Mouse (Mus musculus) adrenal gland, adult 2 months (tissue): ENCODE results near the gene Tmem106c. TPM values are rescaled to one million over a fixed set of nuclear protein-coding genes. Genes with fewer than 3 reads are reported as not detected.

Source experiments
- DNase-seq: peaks from one replicate; pipeline ENCODE4 v3.0.0; 2021
- long read RNA-seq: library from polyadenylated mRNA; stranded (forward); transcript quantifications from one replicate; pipeline ENCODE4 v2.0.0, GENCODE M21; 2021
- polyA plus RNA-seq: library from polyadenylated mRNA; depleted of rRNA; stranded (reverse); fragments of >200 nt; gene quantifications from 2 replicates; pipeline ENCODE4 v1.2.3, GENCODE M21; 2012; rRNA removed
- total RNA-seq, 2 experiments: library from RNA; stranded (reverse); gene quantifications; 2 replicates each; pipeline ENCODE4 v1.2.3; 2021

Tmem106c gene
- total RNA-seq (10 to 100 TPM; 51.5 to 54.2 TPM), polyA plus RNA-seq (44.4 and 45.4 TPM in 2 replicates)
- long read RNA-seq, transcript Tmem106c-202 (8 exons, 1,455 nt), result major isoform, 31 of 70 reads
- long read RNA-seq, transcript Tmem106c-201 (8 exons, 1,623 nt), result minor isoform, 24 of 70 reads
- long read RNA-seq, partial matches to known transcripts, result 1 of 70 reads
- long read RNA-seq, other reads (novel, unspliced or antisense), result 14 of 70 reads

DNA sequence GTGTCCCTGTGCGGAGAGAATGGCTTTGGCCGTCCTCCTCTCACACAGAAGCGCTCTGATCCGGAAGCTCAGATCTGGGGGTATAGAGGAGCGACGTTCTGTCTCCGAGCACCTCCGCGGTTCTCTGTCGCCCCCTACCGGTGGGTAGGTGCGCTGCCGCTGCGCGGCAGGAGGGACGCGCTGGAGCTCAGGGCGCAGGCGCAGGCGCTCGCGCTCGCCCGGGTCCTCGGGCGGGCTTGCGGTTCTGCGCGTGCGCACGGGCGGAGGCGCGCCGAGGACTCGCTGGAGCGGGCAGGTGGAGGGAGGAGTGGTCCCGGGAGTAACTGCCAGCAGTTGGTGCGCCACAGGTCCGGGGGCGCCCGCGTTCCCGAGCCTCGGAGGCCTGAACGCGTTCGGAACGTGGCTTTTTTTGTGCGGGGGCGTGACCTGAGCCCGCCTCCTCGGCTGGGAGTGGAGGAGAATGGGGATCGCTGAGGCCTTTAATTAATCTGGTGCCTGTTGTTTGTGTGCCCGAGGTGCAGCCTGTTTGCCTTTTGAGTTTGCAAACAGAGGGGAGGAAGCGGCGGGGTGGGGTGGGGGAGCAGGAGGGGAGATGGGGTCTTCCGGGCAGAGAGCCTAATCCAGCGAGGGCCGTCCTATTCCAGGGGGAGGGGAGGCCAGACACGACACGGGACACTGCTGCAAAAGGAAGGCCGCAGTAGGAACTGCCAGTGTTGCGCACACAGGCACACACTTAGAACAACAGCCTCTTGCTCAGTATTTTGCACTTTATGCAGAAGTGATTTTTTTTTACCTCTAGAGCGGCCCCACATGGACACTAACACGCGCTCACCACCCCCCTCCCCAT is at the start of gene Tmem106c:
Gene Tmem106c (plus strand): TSS at position 212 of the 847 bp plus-strand sequence.
- peak; percentile 95 for DNase-seq

DNA sequence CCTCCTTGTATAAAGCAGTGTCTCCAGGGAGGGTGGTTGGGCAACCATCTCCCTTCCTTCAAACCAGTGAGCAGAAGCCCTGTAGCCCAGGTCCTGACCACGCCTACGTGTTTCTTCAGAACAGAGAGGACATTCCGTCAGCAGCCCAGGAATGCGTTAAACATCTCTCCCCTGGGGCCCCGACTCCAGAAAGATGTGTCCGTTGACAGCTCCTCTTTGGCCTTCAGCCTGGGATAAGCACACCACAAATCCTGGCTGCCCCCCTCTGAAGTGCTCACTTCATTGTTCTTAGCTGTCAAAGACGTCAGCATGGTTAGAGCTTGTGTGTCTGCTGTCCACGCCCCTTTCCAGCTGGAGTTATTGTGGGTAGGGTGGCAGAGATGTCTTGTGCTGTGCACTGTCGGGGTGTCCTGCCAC is 49.7 kb upstream of the Tmem106c start:
- peak; percentile 44 for DNase-seq

GRCm38 (mm10) chr15:97917994-97918393 is 46.0 kb upstream of the Tmem106c start:
- DNase-seq, result no peak

GRCm38 (mm10) chr15:97919217-97919616 is 44.8 kb upstream of the Tmem106c start:
- DNase-seq, result no peak

DNA sequence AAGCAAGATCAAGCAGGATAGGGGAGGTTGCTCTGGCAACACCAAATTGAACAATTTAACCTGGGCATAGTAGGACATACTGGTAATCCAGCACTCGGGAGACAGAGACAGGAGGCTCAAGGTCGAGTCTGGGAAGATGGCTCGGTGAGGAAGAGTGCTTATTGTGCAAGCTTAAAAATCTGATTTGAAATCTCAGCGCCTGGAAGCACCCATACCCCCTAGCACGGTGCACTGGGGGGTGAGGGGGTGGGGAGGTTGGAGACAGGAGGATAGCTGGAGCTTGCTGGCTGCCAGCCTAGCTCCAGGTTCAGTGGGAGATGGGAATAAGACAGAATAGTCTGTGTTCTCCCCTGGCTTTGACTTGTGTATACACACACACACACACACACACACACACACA is 43.7 kb upstream of the Tmem106c start:
- no peak for DNase-seq

- DNase-seq, result no peak
These were observed 42.2 kb upstream of the Tmem106c start for GRCm38 (mm10) chr15:97921796-97922195.

DNA sequence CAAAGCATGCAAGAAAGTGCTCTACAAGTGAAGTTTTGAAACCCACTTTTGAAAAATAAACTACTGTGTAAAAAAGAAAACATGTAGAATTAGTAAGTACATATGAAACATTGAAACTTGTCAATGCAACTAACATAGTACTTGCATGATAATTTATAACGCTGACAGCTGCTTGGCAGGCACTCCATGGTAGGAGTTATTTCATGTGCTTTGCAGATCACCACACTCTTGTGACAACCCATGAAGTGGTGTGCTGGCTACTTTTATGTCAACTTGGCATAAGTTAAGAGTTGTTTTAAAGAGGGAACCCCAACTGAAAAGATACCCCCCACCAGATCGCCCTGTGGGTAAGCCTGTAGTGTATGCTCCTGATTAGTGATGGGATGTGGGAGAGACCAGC is 41.6 kb upstream of the Tmem106c start:
- DNase-seq, result no peak

GRCm38 (mm10) chr15:97927018-97927417 is 37.0 kb upstream of the Tmem106c start:
- DNase-seq, result no peak

GRCm38 (mm10) chr15:97927821-97928220 is 36.2 kb upstream of the Tmem106c start:
- DNase-seq, result no peak

DNA sequence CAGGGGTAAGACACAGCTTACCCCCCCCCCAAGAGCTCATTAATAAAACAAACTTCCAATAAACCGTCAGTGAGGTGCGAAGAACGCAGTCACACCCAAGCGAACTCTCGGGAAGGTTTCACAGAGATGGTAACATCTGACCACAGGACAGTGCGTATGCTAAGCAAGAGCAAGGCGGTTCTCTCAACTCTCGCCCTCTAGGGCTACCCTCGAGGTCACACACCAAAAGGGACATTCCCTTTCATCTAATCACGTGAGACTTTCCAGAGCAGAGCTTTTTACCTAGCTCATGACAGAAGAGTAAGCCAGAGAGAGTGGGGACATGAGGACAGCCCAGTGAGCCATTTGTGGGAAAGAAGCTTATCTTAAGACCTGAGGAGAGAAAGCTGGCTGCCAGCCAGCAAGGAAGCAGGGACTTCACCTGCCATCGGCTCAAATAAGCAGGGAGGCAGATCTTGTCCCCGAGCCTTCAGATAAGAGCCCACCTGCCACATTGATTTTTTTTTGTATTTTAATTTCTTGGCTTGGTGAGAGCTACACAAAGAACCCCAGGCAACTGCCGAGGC is 34.7 kb upstream of the Tmem106c start:
- no peak for DNase-seq

- no peak for DNase-seq
These were observed 31.6 kb upstream of the Tmem106c start for GRCm38 (mm10) chr15:97932441-97932840.

DNA sequence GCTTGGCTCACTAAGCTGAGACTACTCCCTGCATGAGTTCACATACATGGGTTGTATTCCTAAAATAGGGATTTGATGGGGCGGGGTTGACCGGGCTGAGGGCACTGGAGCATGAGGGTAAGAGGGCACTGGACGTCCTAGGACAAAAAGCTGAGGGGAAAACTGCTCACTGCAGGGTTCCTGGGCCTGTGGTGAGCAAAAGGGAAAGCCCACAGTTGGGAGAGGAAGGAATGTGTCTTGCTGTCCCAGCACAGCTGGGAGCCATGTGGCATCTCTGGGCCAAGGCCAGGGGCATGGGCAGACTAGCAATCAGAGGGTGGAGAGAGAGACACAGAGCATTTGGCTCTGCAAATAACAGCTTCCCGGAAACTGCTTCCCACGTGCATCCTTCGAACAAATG is 25.4 kb upstream of the Tmem106c start:
- DNase-seq, result no peak

- no peak for DNase-seq
These were observed 23.9 kb upstream of the Tmem106c start for GRCm38 (mm10) chr15:97940088-97940487.

DNA sequence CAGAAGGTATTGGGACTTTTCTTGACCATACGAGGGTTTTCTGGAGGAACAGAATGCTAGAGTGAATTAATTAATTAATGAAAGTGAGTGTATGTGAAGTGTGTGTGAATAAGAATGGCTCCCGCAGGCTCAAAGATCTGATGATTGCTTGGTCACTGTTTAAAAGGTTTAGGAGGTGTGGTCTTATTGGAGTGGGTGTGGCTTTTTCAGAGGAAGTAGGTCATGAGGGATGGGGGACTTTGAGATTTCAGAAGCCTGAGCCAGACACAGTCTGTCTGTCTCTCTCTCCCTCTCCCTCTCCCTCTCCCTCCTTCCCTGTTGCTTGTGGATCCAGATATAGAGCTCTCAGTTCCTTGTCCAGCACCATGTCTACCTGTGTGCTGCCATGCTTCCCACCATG is 22.7 kb upstream of the Tmem106c start:
- DNase-seq, result no peak

DNA sequence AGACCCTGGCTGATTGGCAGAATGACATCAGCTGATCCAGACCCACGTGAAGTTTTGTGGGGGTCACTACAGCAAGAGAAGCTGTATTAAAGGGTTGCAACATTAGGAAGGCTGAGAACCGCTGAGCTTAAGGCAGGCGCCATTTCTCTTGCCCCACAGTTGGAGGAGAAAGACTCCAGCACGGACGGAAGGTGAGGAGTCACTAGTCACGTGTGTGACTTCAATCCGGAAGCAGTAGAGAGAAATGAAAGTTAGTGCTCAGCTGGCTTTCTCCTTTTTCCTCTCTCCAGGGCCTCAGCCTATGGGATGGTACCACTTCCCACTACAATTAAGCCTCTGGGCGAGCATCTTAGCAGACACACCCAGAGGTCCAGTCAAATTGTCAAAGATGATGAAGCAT is 21.5 kb upstream of the Tmem106c start:
- DNase-seq, result no peak

DNA sequence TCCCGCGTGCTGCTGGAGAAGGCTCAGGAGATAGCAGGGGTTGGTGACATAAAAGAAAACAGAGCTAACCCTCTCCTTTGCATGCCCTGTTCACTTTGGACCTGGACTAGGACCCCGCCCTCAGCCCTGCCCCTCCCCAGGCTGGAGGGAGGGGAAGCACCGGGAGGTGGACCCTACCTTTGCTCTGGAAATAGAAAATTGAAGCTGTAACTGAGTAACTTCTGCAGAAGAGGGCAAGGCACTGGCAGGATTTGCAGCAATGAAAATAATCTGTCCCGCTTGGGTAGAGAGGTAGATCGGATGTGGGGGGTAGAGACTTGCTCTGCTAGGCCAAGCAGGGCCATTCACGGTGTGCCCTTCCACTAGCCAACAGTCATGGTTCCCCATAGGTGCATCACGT is 20.6 kb upstream of the Tmem106c start:
- no peak for DNase-seq

GRCm38 (mm10) chr15:97944919-97945574 is 19.0 kb upstream of the Tmem106c start:
- DNase-seq, result no peak

DNA sequence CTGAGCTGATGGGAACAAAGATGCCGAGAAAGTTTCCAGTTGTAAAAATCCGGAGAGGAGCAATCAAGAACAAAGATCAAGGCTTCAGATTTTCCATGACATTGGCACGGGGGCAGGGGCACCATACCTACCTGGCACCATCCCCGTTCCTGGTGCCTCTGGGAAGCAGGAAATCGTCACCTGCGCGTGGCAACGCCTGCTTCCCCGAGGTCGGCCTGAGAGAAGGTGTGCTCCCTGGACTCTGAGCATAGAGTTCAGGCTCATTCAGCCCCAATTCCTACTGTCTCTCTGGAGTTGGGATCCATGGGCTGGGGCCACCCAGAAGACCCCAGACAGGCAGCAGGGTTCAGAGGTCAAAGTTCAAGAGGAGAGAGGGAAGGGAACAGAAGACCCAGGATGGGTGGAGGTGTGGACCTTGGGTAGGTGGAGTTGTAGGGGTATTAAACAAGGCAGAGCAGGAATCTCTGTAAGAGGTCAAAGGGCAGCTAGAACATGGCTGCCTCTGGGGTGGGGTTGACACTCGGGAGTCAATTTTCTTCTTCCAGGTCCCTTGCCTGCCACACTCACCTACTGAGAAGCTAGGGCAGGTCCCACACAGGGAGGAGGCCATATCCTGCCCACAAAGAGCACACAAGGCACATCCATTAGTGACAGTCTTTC is 18.2 kb upstream of the Tmem106c start:
- no peak for DNase-seq

DNA sequence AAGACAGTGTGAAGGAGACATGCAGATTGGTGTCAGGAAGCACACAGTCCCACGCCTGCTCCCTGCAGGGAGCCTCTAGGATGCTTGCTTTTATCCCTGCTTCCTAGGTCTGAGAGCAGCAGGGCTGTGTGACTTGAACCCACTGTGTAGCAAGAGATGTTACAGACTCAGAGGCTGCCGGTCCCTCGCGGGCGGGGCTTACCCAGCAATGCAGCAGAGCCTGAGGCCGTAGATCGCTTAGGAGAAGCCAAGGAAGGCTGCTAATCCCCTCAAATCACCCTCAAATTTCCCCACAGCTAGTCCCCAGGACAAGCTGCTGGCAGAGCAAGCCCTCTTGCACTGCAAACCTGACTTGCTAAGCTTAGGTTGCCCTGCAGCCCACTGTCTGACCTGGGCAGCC is 15.3 kb upstream of the Tmem106c start:
- no peak for DNase-seq

- no peak for DNase-seq
These were observed 14.3 kb upstream of the Tmem106c start for GRCm38 (mm10) chr15:97949706-97950105.

- DNase-seq, result no peak
These were observed 13.8 kb upstream of the Tmem106c start for GRCm38 (mm10) chr15:97950240-97950639.
